Mouse (Mus musculus): ENCODE results near the gene Fancf.

Gene Fancf

DNA sequence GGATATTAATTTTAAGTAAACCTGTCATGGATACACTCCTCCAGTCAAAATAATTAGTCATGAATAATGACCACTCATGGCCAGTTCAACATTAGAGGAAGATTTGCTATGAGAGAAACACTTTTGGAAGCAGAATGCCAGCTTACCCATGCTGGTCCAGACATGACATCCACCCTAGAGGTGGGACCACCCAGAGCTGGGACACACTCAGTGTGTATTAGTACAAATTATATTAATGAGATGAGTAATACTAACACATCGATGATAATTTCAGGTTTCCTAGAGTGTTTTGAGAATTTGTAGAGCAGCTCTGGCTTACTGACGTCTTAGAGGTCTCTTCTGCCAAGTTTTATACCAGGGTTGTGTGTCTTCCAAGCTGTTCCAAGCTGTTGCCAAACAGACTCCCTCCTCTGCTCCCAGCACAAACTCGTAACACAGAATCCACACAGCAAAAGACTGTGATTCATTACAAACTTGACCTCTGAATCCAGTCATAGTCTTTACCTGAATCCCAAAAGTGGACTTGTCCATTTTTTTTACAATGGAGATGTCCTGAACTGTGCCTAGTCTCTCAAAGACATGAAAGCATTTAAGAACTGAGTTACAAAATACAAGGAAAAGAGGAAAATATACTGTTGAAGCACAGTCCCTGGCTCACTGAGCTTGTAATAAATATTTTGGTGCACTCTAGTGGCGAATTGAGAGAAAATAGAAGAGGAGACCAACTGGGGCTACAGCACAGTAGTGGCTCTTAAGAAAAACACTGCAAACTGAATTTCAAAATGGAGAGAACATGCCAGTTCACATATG is 46.4 kb downstream of the Fancf start:
- H3K36me3 ChIP-seq (ENCODE audit: control insufficient read depth, insufficient read depth, low read length, poor library complexity, severe bottlenecking), result no peaks in the 10 kb centered on the region
- DNase-seq (ENCODE audit: low read depth, low spot score), result no peak
- H3K27me3 ChIP-seq (ENCODE audit: control insufficient read depth, insufficient read depth, low read length, poor library complexity, severe bottlenecking), result no peaks in the 10 kb centered on the region
